Mouse (Mus musculus): Measurements from ENCODE around the gene Bglap.

GRCm38 (mm10) chr3:88339006-88339405 lies 45.3 kb downstream of the Bglap start:
- TF ChIP-seq CTCF (IDR thresholded peaks at IDR 0.05; ENCODE audit: borderline replicate concordance, extremely low read depth, insufficient read depth, insufficient read length), result no peak
- TF ChIP-seq POLR2A (IDR thresholded peaks at IDR 0.05; ENCODE audit: borderline replicate concordance, extremely low read depth, insufficient read depth, insufficient read length, poor library complexity, severe bottlenecking), result no peak

All from brain, embryonic 14.5 days (tissue).